Mouse (Mus musculus): Measurements from ENCODE around the gene Gm14322.
A peak's percentile ranks its signal among the peaks of the same experiment; 100 is the strongest.
"Not testable (repeated sequence)": the region's sequence is repeated elsewhere in the genome, so short reads cannot be mapped to it uniquely, and the experiment has no call there.

Gene Gm14322

GRCm38 (mm10) chr2:177758941-177759558 lies at the start of gene Gm14322:
Gene Gm14322 (plus strand): TSS chr2:177759288.
- peak; percentile 11 for DNase-seq

- not testable (repeated sequence) for DNase-seq
Observed at GRCm38 (mm10) chr2:177741487-177741886, 17.6 kb upstream of the Gm14322 start.

- not testable (repeated sequence) for DNase-seq
Observed at GRCm38 (mm10) chr2:177787351-177787750, 28.3 kb downstream of the Gm14322 start.

- not testable (repeated sequence) for DNase-seq
Observed at GRCm38 (mm10) chr2:177806170-177806569, 47.1 kb downstream of the Gm14322 start.

All from thymus, postnatal 4 days (tissue).